Mouse (Mus musculus) liver, embryonic 11.5 days (tissue): ENCODE measurements around the gene Ikbke. TPM values are rescaled to one million over a fixed set of nuclear protein-coding genes. Genes with fewer than 3 reads are reported as not detected.

Experiments used
- ATAC-seq: fragments of 200-750 bp; cut with Nextera tagmentation; replicated peaks from 2 replicates; pipeline ENCODE4 v1.8.0; 2017; ENCODE audit warnings: moderate number of reproducible peaks, mild to moderate bottlenecking, moderate TSS enrichment, moderate library complexity; ENCODE audit not compliant: low FRiP score
- DNase-seq: peaks from one replicate; pipeline ENCODE4 v3.0.0-alpha.2; 2017; ENCODE audit warnings: low spot score
- H3K27ac ChIP-seq: fragments of 300-500 bp; sonication (generic); 2 replicates; pipeline ENCODE4 v1.5.1; 2014; ENCODE audit warnings: mild to moderate bottlenecking, low read depth, low read length, control low read depth
- H3K27me3 ChIP-seq: fragments of 300-500 bp; sonication (generic); replicated peaks from 2 replicates; pipeline ENCODE4 v1.6.1; 2014; ENCODE audit warnings: low read length, mixed read lengths; ENCODE audit not compliant: control insufficient read depth, insufficient read depth
- H3K36me3 ChIP-seq: fragments of 300-500 bp; sonication (generic); 2 replicates; pipeline ENCODE4 v1.6.1; 2014; ENCODE audit warnings: mild to moderate bottlenecking, low read length, moderate library complexity, mixed read lengths; ENCODE audit not compliant: control insufficient read depth, insufficient read depth
- H3K4me1 ChIP-seq: fragments of 300-500 bp; sonication (generic); replicated peaks from 2 replicates; pipeline ENCODE4 v1.6.1; 2014; ENCODE audit warnings: low read length, mixed read lengths; ENCODE audit not compliant: control insufficient read depth, insufficient read depth
- H3K4me2 ChIP-seq: fragments of 300-500 bp; sonication (generic); 2 replicates; pipeline ENCODE4 v1.6.1; 2014; ENCODE audit warnings: mild to moderate bottlenecking, control low read depth, moderate library complexity
- H3K4me3 ChIP-seq: fragments of 300-500 bp; sonication (generic); 2 replicates; pipeline ENCODE4 v1.5.1; 2014; ENCODE audit warnings: low read depth, low read length, control low read depth
- H3K9ac ChIP-seq: fragments of 300-500 bp; sonication (generic); 2 replicates; pipeline ENCODE4 v1.6.1; 2014; ENCODE audit warnings: low read depth, low read length, control low read depth
- H3K9me3 ChIP-seq: fragments of 300-500 bp; sonication (generic); 2 replicates; pipeline ENCODE4 v1.6.1; 2016; ENCODE audit warnings: low read length, inconsistent platforms, mixed read lengths; ENCODE audit not compliant: control insufficient read depth
- WGBS: fragments of 180-500 bp; shearing (Covaris S2); extraction: QIAGEN DNeasy Blood & Tissue Kit; methylation state at CpG from one replicate; pipeline ENCODE4 v1.1.7; 2014; 5-methylcytosine and 5-hydroxymethylcytosine counted together
- polyA plus RNA-seq: library from polyadenylated mRNA; unstranded; fragments of >200 nt; fragmentation: Nextera tagmentation; extraction: Ambion mirVana; gene quantifications from 2 replicates; pipeline ENCODE4 v1.2.1, GENCODE M21; 2014

The Ikbke gene
- polyA plus RNA-seq, 1 experiment from 2014 or later: 3.9 TPM

DNA sequence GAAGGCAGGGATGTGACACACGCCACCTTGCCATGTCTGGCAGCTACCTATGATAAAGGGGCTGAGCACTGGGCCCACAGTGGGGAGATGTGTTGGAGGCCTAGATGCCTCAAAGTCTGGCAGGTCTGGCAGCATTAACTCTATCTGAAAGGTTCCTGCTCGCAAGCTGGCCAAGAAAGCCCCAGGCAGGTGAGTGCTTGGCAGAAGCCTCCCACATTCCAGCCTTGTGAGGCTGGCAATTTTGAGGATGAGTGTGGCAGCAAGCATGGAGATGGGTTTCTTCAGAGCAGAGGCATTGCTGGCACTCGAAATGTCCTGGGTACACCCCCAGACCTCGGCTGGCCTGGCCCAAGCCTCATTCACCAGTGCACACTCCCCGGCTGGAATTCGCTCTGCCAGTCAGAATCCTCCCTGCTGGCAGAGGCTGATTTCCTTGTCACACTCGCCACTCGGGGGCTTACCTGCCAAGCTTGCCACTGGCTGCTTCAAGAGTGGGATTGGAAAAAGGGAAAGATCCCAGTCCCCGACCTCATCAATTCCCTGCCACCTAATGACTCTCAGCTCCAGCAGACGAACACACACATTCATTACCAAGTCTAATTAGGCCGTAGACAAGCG, 39.7 kb downstream of the Ikbke start:
- Histone ChIP-seq H3K9me3 (no peaks in the 10 kb centered on the region), H3K36me3 (no peaks in the 10 kb centered on the region), H3K4me3 (no peak overlapping the region), H3K27me3 (peaks cover 29% of the 10 kb centered on the region), H3K4me1 (no peaks in the 10 kb centered on the region; the same call in 1 of the 2 replicates), H3K9ac (no peak overlapping the region), H3K4me2 (no peak overlapping the region), H3K27ac (no peak overlapping the region)
- WGBS: 65% methylated on average over 12 of the region's 12 CpGs
- ATAC-seq (no peak), DNase-seq (no peak)

DNA sequence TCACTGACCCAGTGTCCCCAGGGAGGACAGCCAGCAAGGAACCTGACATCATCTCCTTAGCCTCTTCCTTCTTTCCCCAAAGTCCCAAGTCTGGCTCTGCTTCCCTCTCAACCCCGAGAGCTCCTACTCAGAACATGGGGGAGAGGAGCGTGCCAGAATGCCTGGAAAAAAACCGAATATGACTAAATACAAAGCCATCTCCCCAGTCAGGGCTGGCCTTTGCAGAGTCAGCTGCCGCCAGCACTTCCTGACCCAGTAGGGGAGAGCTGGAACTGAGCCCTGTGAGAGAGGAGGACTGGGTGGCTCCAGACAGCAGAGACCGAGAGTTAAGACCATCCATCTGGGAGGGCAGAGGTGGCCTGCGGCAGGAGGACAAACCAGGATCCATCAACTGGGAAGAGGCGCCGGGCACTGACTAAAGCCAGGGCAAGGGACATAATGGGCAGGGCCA, 40.5 kb downstream of the Ikbke start:
- H3K27me3 ChIP-seq: peaks cover 22% of the 10 kb centered on the region
- H3K4me3 ChIP-seq: no peak overlapping the region
- no peak for ATAC-seq

DNA sequence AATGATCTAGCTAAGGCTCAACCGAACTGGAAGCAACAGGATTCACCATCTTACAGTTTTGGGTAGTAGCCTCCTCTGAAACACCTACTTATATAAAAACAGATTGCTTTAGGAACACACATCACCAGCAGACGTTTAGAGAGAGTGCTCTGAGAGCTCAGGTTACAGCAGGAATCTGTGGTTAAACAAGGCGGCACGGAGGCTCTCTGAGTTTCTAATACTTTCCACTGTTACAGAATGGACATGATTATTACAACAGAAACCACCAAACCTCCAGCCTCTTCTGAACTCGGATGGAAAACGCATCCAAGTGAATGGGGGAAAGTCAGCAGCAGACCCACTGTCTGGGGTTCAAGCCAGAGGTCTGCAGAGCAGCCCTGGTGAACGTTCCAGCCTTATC, 43.3 kb downstream of the Ikbke start:
- no peak overlapping the region for H3K9ac ChIP-seq
- no peaks in the 10 kb centered on the region for H3K9me3 ChIP-seq
- H3K27ac ChIP-seq: no peak overlapping the region
- DNase-seq (no peak), ATAC-seq (no peak)
- H3K36me3 ChIP-seq: no peaks in the 10 kb centered on the region
- no peak overlapping the region for H3K4me2 ChIP-seq
- 52% methylated on average over 7 of the region's 7 CpGs for WGBS
- no peak overlapping the region for H3K4me3 ChIP-seq
- no peaks in the 10 kb centered on the region for H3K4me1 ChIP-seq
- H3K27me3 ChIP-seq: peaks cover under 1% of the 10 kb centered on the region; the same call in 1 of the 2 replicates

More for the DNA sequence above, 40.5 kb downstream of the Ikbke start:
- Histone ChIP-seq H3K4me1 (no peaks in the 10 kb centered on the region; the same call in 1 of the 2 replicates), H3K4me2 (no peak overlapping the region), H3K9me3 (no peaks in the 10 kb centered on the region), H3K27ac (no peak overlapping the region), H3K9ac (no peak overlapping the region), H3K36me3 (no peaks in the 10 kb centered on the region)
- WGBS: 59% methylated on average over 8 of the region's 8 CpGs
- DNase-seq: no peak

DNA sequence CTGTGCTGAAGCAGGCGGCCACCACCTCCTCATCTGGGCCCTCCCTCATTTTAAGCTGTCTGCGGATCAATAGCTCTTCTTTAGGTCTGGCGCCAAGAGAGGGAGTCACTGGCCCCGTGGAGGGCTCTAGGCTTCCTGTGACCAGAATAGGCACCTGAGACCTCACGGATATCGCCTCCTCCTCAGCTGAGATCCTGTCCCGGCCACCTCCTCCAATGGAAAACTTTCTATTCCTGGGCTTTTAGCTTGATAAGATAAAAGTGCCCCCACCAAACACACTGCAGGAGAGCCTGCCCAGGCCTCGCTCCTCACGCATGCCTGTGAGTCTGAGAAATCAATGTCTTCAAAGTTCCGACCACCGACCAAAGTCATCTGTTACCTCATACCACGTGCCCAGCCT, 45.9 kb downstream of the Ikbke start:
- Histone ChIP-seq H3K4me3 (no peak overlapping the region), H3K4me1 (no peaks in the 10 kb centered on the region), H3K9me3 (no peaks in the 10 kb centered on the region), H3K36me3 (no peaks in the 10 kb centered on the region), H3K9ac (no peak overlapping the region), H3K4me2 (no peak overlapping the region), H3K27me3 (no peaks in the 10 kb centered on the region; the same call in 1 of the 2 replicates), H3K27ac (no peak overlapping the region)
- no peak for DNase-seq
- ATAC-seq: no peak
- WGBS: 38% methylated on average over 12 of the region's 12 CpGs

DNA sequence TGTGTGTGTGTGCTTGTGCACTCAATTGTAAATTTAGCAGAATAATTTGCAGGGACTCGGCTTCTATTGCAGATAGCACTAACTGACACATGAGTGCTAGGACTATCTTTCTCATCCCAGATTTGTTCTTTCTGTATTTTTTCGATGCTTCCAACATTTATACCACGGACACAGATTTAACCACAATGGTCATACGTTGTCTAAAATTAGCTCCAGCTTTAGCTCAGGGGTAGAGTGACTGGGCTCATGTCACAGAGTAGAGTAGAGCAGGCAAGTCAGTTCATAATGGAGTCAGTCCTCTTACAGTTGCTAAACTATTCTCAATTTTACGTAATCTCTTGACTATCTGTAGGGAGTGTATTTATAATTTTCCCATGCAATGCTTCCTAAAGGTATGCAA, 50.7 kb downstream of the Ikbke start:
- DNase-seq: no peak
- H3K27ac ChIP-seq: no peak overlapping the region
- H3K4me1 ChIP-seq: no peaks in the 10 kb centered on the region
- no peak overlapping the region for H3K4me2 ChIP-seq
- H3K4me3 ChIP-seq: no peak overlapping the region
- H3K9me3 ChIP-seq: no peaks in the 10 kb centered on the region
- 68% methylated on average over 5 of the region's 5 CpGs for WGBS
- no peaks in the 10 kb centered on the region for H3K36me3 ChIP-seq
- no peaks in the 10 kb centered on the region for H3K27me3 ChIP-seq
- ATAC-seq: no peak
- H3K9ac ChIP-seq: no peak overlapping the region

DNA sequence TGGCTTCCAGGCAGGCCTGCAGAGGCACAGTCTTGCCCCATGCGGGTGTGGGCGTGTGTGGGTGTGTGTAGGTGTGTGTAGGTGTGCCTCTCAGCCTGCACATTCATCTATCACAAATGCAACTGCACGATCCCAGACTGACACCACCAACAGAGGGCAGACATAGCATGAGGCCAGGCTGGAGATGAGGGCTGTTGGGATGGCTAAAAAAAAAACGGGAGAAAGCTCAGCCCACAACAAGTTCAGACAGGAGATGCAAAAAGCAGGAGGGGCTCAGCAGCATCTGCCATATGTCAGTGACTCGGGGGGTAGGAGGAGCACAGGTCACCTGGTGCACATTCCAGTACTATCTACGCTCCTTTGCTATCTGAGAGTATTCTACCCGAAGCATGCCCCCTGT, 51.2 kb downstream of the Ikbke start:
- H3K27ac ChIP-seq: no peak overlapping the region
- whole genome bisulfite sequencing: 49% methylated on average over 7 of the region's 7 CpGs
- H3K4me1 ChIP-seq: no peaks in the 10 kb centered on the region
- H3K9ac ChIP-seq: no peak overlapping the region
- DNase-seq (no peak), ATAC-seq (no peak)
- no peaks in the 10 kb centered on the region for H3K36me3 ChIP-seq
- H3K27me3 ChIP-seq: no peaks in the 10 kb centered on the region
- H3K4me2 ChIP-seq: no peak overlapping the region
- H3K9me3 ChIP-seq: no peaks in the 10 kb centered on the region
- H3K4me3 ChIP-seq: no peak overlapping the region

DNA sequence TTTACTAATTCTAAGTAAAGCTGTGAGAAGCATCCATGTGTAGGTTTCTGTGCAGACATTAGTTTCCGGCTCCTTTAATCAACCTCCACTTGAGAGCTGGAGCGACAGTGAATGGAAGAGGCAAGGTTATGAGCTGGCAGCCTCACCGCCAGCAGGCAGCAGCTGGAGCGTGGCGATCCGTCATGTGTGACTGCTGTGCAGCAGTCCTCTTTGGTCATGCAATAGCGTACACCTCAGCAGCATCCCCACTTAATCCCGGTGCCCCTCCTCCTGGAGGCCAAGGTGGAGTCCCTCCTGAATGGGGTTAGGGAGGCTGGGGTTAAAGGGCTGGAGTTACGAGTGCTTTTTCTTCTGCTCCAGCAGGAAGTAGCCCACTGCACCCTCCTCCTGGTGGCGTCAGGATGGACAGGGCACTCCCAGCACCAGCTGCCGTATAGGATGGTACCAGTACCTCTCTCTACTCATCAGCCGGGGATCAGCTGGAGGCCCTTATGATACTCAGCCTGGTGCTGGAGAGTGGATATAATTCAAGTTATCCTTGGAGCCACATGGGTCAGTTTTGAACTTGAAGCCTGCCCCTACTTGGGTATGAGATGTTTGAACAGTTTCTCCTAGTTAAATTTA, 54.4 kb downstream of the Ikbke start:
- H3K27ac ChIP-seq: no peak overlapping the region
- 75% methylated on average over 12 of the region's 12 CpGs for WGBS
- no peaks in the 10 kb centered on the region for H3K4me1 ChIP-seq
- H3K9me3 ChIP-seq: no peaks in the 10 kb centered on the region
- no peak for DNase-seq
- H3K4me3 ChIP-seq: no peak overlapping the region
- H3K9ac ChIP-seq: no peak overlapping the region
- H3K27me3 ChIP-seq: no peaks in the 10 kb centered on the region
- ATAC-seq: no peak
- H3K36me3 ChIP-seq: no peaks in the 10 kb centered on the region
- H3K4me2 ChIP-seq: no peak overlapping the region

DNA sequence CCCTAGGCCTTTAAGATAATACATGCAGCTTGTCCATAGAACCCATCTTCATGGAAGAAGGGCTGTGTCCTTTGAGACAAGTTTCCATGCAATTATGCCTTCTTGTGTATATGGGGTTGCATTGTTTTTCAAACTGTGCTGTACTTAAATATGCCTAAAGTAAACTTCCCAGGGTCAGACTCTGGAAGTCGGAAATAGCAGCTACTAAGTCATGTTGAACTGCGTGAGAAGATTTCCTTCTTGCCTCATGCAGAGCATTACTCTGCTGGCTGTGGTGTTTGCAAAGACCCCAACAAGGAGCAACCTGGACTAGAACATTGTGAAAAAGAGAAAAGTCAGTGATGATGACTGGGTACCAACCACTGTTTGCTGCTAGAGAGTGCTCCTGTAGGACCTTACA, 56.1 kb downstream of the Ikbke start:
- no peak overlapping the region for H3K4me2 ChIP-seq
- WGBS: 84% methylated on average over 2 of the region's 2 CpGs
- no peaks in the 10 kb centered on the region for H3K36me3 ChIP-seq
- no peaks in the 10 kb centered on the region for H3K9me3 ChIP-seq
- H3K4me1 ChIP-seq: no peaks in the 10 kb centered on the region
- no peak overlapping the region for H3K9ac ChIP-seq
- no peak for DNase-seq
- no peak for ATAC-seq
- no peaks in the 10 kb centered on the region for H3K27me3 ChIP-seq
- H3K27ac ChIP-seq: no peak overlapping the region
- H3K4me3 ChIP-seq: no peak overlapping the region
